Mouse (Mus musculus) fat pad, adult 2 months (tissue): ENCODE measurements around the gene Kalrn.
A peak's percentile ranks its signal among the peaks of the same experiment; 100 is the strongest.

Experiments
- DNase-seq: peaks from one replicate; pipeline ENCODE4 v3.0.0-alpha.2; 2011; ENCODE audit warnings: low read depth, low spot score; ENCODE audit errors: extremely low read depth

Gene Kalrn

DNA sequence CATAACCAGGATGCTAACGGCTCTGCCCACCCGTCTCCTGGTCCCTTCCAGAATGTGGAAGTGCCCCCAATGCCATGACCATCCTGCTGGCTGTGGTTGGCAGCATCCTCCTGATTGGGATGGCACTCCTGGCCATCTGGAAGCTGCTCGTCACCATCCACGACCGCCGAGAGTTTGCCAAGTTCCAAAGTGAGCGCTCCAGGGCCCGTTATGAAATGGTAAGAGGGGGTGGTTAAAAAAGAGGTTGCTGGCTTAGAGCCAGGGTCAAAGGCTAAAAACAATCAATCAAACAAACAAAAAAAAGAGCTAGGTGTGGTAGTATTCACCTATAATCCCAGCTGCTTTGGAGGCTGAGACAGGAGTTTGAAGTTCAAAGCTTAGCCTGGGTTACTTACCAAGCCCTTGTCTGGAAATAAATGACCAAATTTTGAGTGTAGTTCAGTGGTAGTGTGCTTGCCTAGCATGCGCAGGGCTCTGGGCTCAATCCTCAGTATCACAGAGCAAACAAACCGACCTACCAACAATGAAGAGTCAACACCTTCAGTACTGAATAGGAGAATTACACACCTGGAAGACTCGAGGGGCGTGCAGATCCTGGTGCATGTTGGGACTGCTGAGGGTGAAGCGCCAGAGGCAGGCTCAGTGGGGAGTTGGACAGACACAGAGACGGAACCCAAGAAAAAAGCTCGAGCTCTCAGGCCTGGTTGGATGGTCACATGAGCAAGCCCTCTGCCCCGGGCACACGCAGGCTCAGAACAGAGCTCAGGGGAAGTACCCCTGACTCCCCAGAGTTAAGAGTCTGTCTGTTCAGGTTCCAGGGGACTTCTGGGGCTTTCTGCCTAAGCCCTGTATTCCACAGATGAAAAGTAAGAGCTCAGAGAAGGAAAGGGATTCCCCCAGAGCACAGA is 625.4 kb downstream of the Kalrn start:
- DNase-seq, result no peak

DNA sequence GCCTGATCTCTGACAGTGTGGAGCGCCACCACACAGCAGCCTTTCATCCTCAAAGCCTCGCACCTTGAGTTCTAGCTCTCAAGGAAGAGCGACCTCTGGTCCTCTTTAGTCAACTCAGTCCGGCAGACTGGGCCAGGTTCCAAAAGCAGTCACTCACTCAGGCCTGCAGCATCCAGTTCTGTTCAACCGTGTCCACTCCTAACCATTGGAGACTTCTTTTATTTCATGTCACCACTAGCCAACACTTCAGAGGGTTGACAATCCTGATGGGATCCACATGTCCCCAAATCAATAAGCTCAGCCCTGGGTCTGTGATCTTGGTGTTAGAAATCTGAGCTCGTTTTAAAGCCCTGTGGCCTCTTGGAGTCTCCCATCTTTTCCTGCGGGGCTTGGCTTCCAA is 627.3 kb downstream of the Kalrn start:
- DNase-seq, result no peak

DNA sequence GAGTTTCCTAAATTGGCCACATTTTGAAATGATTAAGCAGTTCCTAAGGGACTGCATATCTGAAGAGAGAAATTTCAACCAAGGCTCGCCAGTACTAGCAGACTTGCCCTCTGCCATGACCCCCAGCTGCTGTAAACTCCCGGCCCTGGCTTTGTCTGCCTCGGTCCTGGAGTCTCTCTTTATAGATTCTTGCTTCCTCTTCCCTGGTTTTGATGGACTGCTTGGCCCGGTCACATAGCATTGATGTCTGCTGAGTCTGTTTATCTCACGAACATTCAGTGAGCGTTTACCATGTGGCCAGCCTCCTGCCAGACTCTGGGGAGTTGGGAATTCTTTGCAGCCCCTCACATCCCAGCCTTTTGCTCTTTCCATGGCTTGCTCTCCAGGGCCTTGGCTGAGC is 628.6 kb downstream of the Kalrn start:
- no peak for DNase-seq

- DNase-seq, result no peak
Observed at GRCm38 (mm10) chr16:33944126-33944525, 629.2 kb downstream of the Kalrn start.

DNA sequence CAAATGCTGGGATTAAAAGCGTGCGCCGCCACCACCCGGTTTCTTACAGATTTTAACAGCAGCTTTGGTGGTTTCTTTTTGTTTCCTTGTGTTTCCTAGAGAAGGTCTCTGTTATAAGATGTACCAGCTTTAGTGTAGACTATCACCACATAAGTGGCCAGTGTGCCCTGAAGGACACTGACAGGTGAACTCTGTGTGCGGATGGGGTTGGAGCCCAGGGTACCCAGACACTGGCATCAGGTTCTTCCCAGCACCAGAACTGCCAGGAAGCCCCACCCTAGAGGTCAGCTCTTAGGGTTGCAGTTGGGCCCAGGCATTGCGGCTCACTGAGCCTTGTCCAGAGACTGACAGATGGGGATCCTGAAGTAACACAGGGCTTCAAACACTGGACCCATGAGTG is 629.9 kb downstream of the Kalrn start:
- DNase-seq, result no peak

DNA sequence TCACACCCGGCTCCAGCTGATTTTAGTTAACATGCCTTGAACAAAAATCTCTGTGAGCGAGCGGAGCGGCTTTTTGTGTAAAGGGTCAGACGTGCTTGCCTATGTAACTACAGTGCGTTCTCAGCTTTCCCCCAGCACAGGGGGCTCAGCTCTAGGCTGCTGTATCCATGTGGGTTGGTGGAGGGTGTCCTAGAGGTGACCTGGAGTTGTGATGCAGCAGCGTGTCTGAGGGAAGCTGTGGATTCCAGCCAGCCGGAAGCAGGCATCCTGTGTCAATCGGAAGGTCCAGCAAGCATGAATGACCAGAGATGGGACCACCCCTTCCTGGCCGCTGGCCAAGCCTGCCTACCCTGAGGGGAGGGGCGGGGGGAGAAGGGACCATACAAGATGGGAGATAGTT is 631.0 kb downstream of the Kalrn start:
- no peak for DNase-seq

GRCm38 (mm10) chr16:33941271-33941781 is 632.0 kb downstream of the Kalrn start:
- DNase-seq, result peak; percentile 36

DNA sequence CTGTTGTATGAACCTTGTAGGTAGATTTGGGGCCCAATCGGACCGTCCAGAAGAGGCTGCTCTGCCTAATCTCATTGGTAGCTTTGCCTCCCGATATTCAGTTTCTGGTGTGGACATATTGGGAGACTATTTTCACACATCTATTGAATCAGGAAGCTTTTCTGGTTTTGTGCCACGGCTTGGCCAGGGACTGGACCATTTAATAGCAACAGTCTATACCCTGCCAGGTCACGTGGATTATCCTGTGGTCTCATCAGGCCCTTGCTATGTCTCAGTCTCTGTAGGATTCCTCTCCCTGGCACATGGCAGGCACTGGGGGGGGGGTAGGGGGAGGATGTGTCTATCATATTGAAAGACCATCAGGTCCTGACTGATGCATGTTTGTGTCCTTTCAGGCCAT is 633.2 kb downstream of the Kalrn start:
- DNase-seq, result no peak

DNA sequence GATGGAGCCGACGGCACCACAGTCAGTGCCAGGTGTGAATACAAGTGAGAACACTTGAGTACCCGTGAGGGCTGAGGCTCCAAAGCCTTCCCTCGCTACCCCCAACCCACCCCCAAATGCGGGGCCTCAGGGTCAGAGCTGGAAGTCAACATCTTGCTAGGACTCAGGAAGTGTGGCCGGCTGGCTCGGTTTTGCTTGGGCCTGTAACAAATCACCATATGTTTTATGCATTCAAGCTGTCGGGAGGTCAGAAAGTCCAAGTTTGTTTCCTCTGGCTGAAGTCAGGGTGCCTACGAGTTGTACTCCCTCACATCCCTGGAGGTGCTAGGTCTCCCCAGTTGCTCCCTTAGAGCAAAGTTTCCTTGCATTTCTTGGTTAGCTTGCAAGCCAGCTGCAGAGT is 633.7 kb downstream of the Kalrn start:
- DNase-seq, result no peak

GRCm38 (mm10) chr16:33939133-33939531 is 634.2 kb downstream of the Kalrn start:
- no peak for DNase-seq

DNA sequence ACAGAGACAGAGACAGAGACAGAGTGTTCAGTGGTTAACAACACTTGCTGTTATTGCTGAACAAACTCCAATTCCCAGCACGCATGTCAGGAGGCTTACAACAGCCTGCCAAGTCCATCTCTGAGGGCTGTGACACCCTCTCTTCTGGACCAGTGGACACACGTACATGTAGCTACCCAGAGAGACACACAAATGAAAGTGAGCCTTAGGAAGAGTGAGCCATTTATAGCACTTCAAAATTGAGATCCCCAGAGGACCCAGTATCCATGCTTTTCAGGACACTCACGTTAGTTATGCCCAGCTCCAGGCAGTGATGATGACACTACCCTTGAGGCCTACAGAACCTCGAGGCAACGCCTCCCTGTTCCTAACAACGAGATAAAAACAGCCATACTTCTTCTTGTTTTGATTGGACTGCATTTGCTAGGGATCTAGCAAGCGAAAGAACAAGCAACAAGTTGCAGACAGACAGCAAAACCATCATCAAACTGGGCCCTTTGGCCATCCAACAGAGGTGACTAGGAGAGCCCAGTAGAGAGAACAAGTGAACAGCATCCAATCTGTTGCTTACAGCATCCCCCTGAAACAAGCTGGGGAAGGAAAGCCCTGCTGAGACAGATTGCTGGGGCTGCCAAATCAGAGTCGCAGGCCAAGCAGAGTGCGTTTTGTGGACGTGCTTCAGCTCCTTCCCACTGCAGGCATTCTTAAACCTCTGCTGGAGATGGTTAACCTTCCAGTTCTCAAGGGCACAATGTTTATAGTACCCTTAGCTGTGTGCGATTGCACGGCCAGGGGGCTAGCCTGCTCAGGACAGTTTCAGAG is 634.8 kb downstream of the Kalrn start:
- DNase-seq, result no peak

GRCm38 (mm10) chr16:33937567-33937966 is 635.8 kb downstream of the Kalrn start:
- DNase-seq, result no peak

DNA sequence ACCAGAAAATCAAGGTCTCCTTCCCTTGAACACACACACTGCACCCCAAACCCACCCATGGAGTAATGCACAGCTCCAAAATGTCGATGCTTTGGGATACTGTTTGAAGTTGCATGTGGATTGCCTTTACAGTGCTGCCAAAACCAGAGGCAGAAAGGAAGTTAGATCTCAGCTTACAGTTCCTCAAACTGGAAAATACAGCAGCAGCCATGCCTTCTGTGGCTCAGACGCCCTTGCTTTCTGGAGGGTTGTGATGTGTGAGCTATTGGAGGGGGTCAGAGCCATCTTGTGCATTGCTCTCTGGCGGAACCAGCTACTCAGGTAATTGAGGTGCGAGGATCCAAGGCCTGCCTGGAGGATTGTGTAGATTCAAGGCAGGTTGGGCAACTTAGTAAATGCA is 636.4 kb downstream of the Kalrn start:
- DNase-seq, result no peak

- DNase-seq, result no peak
Observed at GRCm38 (mm10) chr16:33935407-33935785, 637.9 kb downstream of the Kalrn start.

GRCm38 (mm10) chr16:33934701-33935406 is 638.5 kb downstream of the Kalrn start:
- no peak for DNase-seq

DNA sequence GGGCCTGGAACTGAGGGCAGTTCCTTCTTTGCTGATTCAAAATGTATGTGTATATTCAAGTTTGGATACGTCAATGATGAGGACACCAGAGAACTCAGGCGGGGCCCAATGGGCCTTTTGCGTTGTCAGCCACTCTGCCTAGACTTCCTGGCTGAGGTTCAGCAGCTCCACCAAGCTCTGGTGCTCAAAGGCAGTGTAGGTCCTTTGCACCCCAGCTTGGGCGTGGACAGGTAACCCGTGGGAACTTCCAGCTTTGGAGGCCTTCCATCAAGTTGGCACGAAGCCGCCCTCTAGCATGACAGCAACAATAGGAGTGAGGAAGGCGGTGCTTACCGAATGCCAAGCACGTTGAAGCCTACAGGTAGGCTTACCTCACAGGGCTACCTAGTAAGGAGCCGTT is 639.9 kb downstream of the Kalrn start:
- DNase-seq, result no peak

DNA sequence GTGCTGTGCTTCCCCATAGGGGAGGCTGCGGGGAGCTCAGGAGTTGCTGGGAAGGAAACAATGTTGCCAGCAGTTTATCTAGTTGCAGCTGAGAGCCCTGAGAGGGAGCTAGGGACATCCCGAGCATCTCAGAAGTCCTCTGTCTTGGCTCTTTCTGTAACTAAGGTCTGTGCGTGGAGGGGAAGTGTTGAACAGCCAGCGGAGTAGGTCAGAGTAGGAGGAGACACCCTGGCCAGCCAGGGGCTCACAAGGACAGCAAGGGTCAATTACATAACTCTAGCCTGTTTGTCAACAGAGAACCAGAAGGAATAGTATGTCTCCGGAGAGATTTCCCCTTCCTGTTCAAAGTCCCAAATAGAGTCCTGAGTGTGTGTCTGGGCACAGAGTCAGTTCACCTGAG is 641.2 kb downstream of the Kalrn start:
- no peak for DNase-seq

DNA sequence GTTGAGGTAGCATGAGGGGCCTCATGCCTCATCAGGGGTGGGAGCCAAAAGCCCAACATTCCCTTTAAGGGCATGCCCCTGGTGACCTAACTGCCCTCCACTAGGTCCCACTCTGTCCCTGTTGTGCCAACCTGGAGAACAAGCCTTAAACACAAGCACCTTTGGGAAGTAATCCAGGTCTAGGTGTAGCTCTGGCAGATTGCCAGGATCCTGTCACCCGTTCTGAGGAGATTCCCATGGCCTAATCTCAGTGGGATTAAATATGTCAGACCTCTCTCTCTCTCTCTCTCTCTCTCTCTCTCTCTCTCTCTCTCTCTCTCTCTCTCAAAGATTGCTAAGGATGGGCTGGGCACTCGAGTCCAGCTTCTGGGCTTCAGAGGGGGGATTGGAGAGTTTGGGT is 641.6 kb downstream of the Kalrn start:
- DNase-seq, result no peak

GRCm38 (mm10) chr16:33930785-33931184 is 642.5 kb downstream of the Kalrn start:
- no peak for DNase-seq

- DNase-seq, result no peak
Observed at GRCm38 (mm10) chr16:33928788-33929462, 644.4 kb downstream of the Kalrn start.
